Mouse (Mus musculus) ovary, postnatal 36 days (tissue): ENCODE measurements around the gene Ddx39.

Experiments
- DNase-seq: peaks from one replicate; pipeline ENCODE4 v3.0.0; 2022; ENCODE audit warnings: low spot score, mixed read lengths

Gene Ddx39

DNA sequence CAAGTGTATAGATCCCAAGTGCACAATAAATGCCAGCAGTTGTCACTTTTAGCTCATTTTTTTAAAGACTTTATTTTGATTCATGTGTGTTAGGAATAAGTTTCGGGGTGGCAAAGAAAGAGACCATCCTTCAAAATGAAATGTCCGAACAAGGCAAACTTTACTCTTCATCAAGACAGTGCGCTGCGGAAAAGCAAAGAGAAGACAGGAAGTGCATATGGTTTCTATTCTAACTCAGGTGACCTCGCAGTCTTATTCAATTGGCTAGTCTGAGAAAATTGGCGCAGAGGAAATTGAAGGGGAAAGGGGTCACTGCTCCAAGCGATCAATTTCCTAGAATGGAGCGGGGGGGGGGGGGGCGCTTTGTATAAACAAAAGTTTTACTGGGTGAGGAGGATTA lies 15.4 kb upstream of the Ddx39 start:
- DNase-seq: no peak

DNA sequence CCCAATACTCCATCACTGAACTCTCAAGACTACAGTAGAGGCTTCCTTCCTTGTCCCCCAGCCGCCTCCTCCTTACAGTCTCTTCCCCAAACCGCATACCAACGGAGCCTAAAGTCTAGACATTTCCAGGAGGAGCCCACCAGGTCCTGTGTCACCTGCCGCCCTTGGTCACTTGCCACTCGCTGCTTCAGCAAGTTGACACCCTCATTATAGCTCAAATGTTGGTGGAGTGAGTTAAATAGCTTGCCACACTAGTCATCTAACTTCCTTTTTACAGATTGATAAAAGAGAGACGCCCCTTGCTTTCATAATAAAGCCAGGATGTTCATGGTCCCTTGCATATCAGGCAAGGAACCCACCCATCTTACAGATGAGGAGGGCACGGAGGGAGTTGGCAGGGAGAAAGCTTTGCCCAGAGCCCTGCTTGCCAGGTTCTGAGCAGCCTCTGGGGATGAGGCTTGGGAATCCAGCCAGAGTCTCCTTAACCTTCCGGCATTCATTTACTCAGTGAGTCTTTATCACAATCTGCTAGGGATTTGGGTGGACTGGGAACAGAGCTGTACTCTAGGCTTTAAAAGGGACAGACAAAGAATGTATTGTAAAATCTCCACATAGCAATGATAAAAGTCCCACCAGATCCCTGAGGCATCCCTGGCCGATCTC lies 14.4 kb upstream of the Ddx39 start:
- DNase-seq: no peak

DNA sequence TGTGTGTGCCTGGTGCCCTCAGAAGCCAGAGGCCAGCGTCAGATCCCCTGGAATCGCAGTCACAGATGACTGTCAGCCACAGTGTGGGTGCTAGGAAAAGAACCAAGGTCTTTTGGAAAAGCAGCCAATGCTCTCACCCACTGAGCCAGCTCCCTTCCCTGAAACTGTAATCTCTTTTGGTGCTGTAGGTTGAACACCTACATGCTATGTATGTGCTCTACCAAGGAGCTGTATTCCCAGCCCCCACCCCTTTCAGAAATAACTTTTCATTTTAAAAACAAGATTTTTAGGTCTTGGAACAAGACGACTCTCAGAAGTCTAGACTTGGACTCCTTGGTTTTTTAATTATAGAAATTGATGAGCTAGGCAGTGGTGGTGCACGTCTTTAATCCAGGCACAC lies 11.6 kb upstream of the Ddx39 start:
- DNase-seq: no peak

- no peak for DNase-seq
Measured at GRCm38 (mm10) chr8:83706411-83706810, 8.6 kb upstream of the Ddx39 start.

GRCm38 (mm10) chr8:83707554-83707953 lies 7.4 kb upstream of the Ddx39 start:
- DNase-seq: no peak

- DNase-seq: no peak
Measured at GRCm38 (mm10) chr8:83714676-83715030, 324 bp upstream of the Ddx39 start.

DNA sequence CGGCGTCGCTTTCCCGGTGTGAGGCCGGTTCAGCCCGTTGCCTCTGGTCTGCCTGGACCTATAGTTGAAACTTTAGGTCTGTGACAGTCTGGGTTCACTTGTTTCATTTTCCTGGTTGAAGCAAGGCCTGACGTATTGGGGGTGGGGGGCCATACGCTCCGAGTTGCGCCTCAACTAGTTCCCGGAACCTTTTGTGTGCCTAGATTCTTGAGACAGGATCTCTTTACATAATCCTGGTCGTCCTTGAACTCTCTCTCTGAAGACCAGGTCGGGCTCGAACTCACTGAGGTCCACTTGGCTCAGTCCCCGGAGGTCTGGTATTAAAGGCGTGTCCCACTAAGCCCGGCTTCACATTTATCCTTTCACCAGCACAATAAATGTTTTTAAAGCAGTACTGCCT lies 794 bp downstream of the Ddx39 start:
- DNase-seq: no peak

DNA sequence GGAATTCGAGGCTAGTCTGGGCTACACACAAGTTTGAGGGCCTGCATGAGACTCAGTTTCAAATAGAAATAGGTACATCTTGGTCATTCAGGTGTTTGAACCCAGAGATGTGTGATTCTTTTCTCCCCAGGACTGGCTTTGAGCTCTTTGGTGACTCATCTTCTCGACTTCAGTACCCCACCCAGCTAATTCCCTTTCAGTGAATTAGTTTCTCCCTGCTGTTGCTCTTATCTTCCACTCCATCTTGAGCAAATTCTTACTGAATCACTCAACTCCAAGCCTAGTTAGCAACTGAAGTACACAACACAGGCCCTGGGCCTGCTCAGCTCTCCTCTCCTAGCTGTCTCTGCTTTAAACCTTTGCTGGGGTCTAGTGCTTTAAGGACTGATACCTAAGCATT lies 1.6 kb downstream of the Ddx39 start:
- no peak for DNase-seq

DNA sequence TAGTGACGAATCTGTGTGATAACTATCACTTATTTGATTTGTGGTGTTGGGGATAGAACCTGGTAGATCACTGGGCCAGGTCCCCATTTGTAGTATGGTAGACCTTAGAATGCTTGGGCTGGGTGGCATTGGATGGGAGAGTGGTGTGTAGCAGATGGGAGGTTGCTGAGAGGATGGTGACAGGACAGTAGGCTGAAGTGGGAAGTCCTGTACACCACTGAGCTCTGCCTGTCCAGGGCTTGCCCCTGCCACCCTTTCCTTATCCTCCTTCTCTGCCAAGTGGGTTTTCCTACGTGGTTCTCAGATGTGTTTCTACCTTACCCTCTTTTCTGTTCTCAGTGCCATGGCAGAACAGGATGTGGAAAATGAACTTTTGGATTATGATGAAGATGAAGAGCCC lies 4.1 kb downstream of the Ddx39 start:
- no peak for DNase-seq

- no peak for DNase-seq
Measured at GRCm38 (mm10) chr8:83719693-83720092, 4.7 kb downstream of the Ddx39 start.

GRCm38 (mm10) chr8:83721405-83722025 lies 6.5 kb downstream of the Ddx39 start:
- no peak for DNase-seq

DNA sequence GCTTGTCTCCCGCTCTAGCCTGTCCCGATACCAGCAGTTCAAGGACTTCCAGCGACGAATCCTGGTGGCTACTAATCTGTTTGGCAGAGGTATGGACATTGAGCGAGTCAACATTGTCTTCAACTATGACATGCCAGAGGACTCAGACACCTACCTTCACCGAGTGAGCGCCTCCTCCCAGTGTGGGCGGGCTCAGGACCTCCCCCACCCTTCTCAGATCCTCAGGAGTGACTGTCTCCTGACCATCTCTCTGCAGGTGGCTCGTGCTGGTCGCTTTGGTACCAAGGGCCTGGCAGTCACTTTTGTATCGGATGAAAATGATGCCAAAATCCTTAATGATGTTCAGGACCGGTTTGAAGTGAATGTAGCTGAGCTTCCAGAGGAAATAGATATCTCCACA lies 7.7 kb downstream of the Ddx39 start:
- no peak for DNase-seq

DNA sequence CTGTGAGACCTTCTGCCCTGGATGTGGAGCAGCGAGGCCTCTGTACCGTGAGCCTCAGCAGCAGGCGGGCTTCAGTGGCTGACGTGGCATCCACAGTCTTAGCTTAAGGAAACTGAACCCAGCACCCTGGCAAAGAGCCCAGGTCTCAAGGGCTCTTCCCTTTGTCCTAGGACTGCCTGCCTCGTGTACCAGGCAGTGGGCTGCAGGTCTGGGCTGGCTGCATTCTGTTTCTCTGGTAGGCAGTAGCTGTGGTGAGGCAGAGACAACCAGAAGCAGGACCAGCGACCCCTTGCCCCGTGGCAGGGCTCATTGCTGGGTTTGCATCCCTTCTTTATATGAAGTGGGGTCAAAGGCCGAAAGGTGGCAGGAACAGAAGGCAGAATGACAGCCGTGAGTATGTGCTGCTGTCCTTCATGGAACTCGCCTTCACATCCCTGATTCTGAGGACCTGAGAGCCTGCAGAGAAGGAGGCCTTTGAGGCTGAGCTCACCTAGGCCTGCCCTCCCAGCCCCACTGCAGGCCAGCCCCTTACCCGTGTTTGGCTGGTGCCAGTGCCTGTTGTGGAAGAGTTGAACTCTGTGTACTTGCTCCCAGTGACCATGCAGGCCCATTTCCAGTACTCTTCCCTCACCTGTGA lies 8.6 kb downstream of the Ddx39 start:
- DNase-seq: no peak

DNA sequence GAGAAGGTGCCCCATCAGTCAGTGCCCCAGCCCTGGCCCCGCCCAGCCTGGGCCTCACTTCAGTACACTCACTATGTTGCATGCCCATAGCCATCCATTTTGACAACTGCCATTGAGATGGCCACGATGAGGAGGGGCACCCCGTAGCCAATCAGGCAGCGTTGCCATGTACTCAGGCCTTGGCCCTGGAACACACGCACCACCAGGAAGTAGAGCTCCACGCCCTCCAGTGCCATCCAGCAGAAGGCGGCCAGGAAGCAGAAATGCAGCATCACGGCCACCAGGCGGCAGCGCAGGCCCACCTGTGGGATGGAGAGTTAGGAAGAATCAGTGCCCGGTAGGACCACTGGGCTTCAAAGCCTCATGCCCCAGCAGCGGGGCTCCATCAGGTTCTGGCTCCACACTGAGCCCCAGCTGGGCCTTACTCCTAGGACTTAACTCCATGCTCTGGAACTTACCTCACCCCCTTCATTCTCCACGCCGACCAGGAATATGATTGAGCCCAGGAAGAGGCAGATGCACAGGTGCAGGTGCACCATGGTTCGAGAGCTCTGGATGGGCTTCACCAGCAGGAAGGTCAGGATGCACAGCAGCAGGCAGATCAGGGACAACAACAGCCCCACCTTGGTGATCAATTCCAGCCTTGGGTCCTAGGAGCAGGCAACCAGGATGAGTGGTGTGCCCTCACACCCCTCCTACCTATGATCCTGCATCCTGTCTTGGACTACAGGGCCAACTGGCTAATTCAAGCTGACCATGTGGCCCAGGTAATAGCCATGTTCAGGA lies 9.9 kb downstream of the Ddx39 start:
- peak; percentile 82 for DNase-seq

GRCm38 (mm10) chr8:83725521-83726102 lies 10.6 kb downstream of the Ddx39 start:
- DNase-seq: no peak

DNA sequence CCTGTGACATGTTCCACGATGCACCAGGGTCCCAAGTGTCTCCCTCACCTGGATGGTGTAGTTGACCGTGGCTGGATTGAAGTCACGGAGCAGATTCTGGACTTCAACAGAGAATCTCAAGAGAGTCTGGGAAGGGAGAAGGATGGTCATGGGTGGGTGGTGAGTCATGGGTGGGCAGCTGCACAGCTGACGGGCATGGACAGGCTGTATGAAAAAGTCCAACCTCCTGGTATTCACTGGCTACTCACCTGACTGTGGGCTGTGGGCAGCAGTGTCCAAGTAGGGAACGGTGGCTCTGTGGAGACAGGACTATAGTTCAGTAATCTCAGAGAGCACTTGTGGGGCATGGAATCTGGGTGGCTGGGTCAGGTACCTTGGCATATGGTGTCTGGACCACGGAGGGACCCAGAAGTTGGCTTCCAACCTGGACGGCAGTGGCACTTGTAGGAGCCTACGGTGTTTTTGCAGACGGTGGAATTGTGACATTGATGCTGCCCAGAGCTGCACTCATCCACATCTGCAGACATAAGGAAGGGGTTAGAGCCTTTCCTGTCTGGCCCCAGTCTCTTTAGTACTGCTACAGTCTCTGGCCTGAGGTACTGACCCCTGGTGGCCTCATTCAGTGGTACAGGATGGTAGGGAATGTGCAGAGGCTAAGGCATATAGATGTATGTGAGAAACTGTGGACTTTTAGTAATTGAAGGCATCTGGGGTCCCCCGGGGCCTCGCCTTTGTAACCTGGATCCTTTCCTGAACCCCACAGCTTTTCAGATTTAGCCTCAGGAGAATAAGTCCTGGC lies 14.2 kb downstream of the Ddx39 start:
- DNase-seq: no peak

- no peak for DNase-seq
Measured at GRCm38 (mm10) chr8:83731906-83732305, 16.9 kb downstream of the Ddx39 start.

DNA sequence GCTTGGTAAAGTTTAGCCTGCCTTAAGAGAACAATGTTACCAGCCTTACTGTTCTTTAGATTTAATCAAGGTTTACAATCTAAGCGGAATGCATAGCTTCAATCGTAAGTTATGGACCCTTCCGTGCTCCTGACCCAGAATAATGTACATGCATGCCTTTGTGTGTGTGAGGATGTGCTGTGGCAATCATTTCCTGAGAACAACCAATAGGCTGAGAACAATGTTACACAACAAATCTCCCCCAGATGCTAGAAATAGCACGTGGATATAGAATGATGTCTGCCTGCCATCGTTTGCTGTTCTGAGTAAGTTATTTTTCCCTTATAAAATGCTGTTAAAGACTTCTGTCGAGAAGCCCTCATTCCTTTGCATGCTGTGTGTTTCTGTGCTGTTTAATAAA lies 17.9 kb downstream of the Ddx39 start:
- DNase-seq: no peak

DNA sequence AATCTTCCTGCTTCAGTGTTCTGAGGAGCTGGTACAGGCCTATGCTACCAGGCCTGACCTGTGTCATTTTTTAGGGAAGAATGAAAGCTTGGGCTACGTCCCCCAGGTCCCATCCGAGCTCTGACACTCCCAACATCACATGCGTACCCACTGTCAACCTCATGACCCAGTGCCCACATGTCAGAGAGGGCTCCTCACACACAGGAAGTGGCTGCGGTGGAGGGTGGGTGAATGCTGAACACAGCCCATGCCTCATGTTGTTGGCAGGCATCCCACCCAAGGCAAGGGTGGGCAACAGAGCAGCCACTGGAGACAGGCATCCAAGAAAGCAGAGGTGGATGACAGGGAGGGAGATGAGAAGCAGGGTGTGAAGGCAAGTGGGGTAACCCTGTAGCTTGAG lies 21.7 kb downstream of the Ddx39 start:
- DNase-seq: no peak

DNA sequence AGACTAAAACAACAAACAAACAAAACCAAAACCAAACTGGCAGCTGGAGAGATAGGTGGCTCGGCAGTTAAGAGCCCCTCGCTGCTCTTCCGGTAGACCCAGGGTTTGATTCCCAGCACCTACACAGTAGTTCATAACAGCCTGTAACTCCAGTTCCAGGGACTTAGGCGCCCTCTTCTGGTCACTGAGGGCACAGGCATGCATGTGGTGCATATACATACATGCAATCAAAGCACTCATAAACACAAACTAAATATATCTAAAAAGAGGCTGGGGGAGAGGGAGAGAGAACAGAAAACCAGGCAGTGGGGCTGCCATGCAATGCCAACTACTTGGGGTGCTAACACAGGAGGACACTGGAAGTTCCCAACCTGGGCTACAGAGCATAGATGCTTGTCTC lies 22.4 kb downstream of the Ddx39 start:
- DNase-seq: no peak

DNA sequence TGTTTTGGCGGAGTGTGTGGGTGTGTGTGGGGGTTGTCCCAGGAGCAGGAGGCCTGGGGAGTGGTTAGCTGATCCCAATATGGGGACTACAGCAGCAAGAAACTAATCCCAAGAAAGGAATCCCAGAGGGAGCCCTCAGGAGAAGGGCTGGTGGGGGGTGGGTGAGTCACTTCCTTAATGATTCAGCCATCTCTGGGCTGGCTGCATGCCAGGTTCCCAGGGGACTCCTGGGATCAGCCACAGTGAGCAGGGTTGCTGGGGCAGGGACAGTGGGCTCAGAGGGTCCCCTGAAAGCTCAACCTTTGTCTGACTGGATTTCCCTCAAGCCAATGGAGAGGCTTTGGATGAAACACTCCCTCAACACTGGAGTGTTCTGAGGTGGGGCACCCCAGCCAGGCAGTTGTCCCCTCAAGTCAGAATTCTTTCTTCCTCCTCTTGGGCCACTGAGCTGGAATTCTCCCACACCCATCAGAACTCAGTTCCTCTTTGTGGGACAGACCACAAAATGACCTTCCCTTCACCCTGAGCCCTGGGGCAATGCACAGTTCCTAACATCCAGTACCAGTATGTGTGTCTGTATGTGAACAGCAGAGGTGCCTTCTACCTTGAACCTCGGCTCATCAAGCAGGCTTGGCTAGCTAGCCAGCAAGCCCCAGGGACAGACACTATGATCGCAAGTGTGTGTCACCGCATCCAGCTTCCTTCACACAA lies 23.0 kb downstream of the Ddx39 start:
- no peak for DNase-seq
